Mouse (Mus musculus): ENCODE data around the gene Ptpn1.

Ptpn1 gene

GRCm38 (mm10) chr2:167953819-167954218 lies 22.0 kb downstream of the Ptpn1 start:
- Histone ChIP-seq H3K9me3 (ENCODE audit: low read length) (no peaks in the 10 kb centered on the region), H3K4me1 (replicated peaks; ENCODE audit: low read depth, low read length) (peaks cover 6% of the 10 kb centered on the region), H3K27me3 (ENCODE audit: insufficient read depth, low read length) (no peaks in the 10 kb centered on the region), H3K36me3 (ENCODE audit: insufficient read depth, low read length) (peaks cover 15% of the 10 kb centered on the region), H3K4me3 (replicated peaks; ENCODE audit: low read length) (no peak overlapping the region)
- TF ChIP-seq NANOG (IDR thresholded peaks at IDR 0.05; ENCODE audit: borderline replicate concordance, low read length) (no peak), CTCF (conservative IDR thresholded peaks at IDR 0.05; ENCODE audit: low read length) (no peak), POU5F1 (IDR thresholded peaks at IDR 0.05; ENCODE audit: borderline replicate concordance, low read length) (no peak)

- TF ChIP-seq POU5F1 (IDR thresholded peaks at IDR 0.05; ENCODE audit: borderline replicate concordance, low read length) (no peak), CTCF (conservative IDR thresholded peaks at IDR 0.05; ENCODE audit: low read length) (no peak), NANOG (IDR thresholded peaks at IDR 0.05; ENCODE audit: borderline replicate concordance, low read length) (no peak)
- Histone ChIP-seq H3K4me1 (replicated peaks; ENCODE audit: low read depth, low read length) (peaks cover under 1% of the 10 kb centered on the region; the same call in 1 of the 2 replicates), H3K4me3 (replicated peaks; ENCODE audit: low read length) (no peak overlapping the region), H3K27me3 (ENCODE audit: insufficient read depth, low read length) (no peaks in the 10 kb centered on the region), H3K36me3 (ENCODE audit: insufficient read depth, low read length) (peaks cover 17% of the 10 kb centered on the region), H3K9me3 (ENCODE audit: low read length) (no peaks in the 10 kb centered on the region)
Observed at GRCm38 (mm10) chr2:167954928-167955327, 23.1 kb downstream of the Ptpn1 start.

- no peaks in the 10 kb centered on the region for H3K9me3 ChIP-seq (ENCODE audit: low read length)
- TF ChIP-seq NANOG (IDR thresholded peaks at IDR 0.05; ENCODE audit: borderline replicate concordance, low read length) (no peak), POU5F1 (IDR thresholded peaks at IDR 0.05; ENCODE audit: borderline replicate concordance, low read length) (no peak), CTCF (conservative IDR thresholded peaks at IDR 0.05; ENCODE audit: low read length) (no peak)
- H3K4me3 ChIP-seq (replicated peaks; ENCODE audit: low read length), result no peak overlapping the region
- peaks cover 18% of the 10 kb centered on the region for H3K4me1 ChIP-seq (replicated peaks; ENCODE audit: low read depth, low read length)
- H3K27me3 ChIP-seq (ENCODE audit: insufficient read depth, low read length), result no peaks in the 10 kb centered on the region
- H3K36me3 ChIP-seq (ENCODE audit: insufficient read depth, low read length), result peaks cover 7% of the 10 kb centered on the region
Observed at GRCm38 (mm10) chr2:167957539-167957938, 25.7 kb downstream of the Ptpn1 start.

GRCm38 (mm10) chr2:167958082-167958788 lies 26.4 kb downstream of the Ptpn1 start:
- no peaks in the 10 kb centered on the region for H3K9me3 ChIP-seq (ENCODE audit: low read length)
- H3K27me3 ChIP-seq (ENCODE audit: insufficient read depth, low read length), result no peaks in the 10 kb centered on the region
- H3K36me3 ChIP-seq (ENCODE audit: insufficient read depth, low read length), result peaks cover 10% of the 10 kb centered on the region
- H3K4me1 ChIP-seq (replicated peaks; ENCODE audit: low read depth, low read length), result peaks cover 18% of the 10 kb centered on the region
- H3K4me3 ChIP-seq (replicated peaks; ENCODE audit: low read length), result no peak overlapping the region
- TF ChIP-seq CTCF (conservative IDR thresholded peaks at IDR 0.05; ENCODE audit: low read length) (no peak), NANOG (IDR thresholded peaks at IDR 0.05; ENCODE audit: borderline replicate concordance, low read length) (no peak), POU5F1 (IDR thresholded peaks at IDR 0.05; ENCODE audit: borderline replicate concordance, low read length) (no peak)

- Histone ChIP-seq H3K36me3 (ENCODE audit: insufficient read depth, low read length) (peaks cover 16% of the 10 kb centered on the region), H3K27me3 (ENCODE audit: insufficient read depth, low read length) (no peaks in the 10 kb centered on the region), H3K4me1 (replicated peaks; ENCODE audit: low read depth, low read length) (peaks cover 18% of the 10 kb centered on the region), H3K9me3 (ENCODE audit: low read length) (no peaks in the 10 kb centered on the region), H3K4me3 (replicated peaks; ENCODE audit: low read length) (no peak overlapping the region)
- TF ChIP-seq NANOG (IDR thresholded peaks at IDR 0.05; ENCODE audit: borderline replicate concordance, low read length) (no peak), POU5F1 (IDR thresholded peaks at IDR 0.05; ENCODE audit: borderline replicate concordance, low read length) (no peak), CTCF (conservative IDR thresholded peaks at IDR 0.05; ENCODE audit: low read length) (no peak)
Observed at GRCm38 (mm10) chr2:167958843-167959242, 27.0 kb downstream of the Ptpn1 start.

GRCm38 (mm10) chr2:167959384-167959911 lies 27.6 kb downstream of the Ptpn1 start:
- H3K4me1 ChIP-seq (replicated peaks; ENCODE audit: low read depth, low read length), result peaks cover 18% of the 10 kb centered on the region
- H3K36me3 ChIP-seq (ENCODE audit: insufficient read depth, low read length), result peaks cover 22% of the 10 kb centered on the region
- no peak for TF ChIP-seq POU5F1 (IDR thresholded peaks at IDR 0.05; ENCODE audit: borderline replicate concordance, low read length)
- TF ChIP-seq CTCF (conservative IDR thresholded peaks at IDR 0.05; ENCODE audit: low read length), result no peak
- TF ChIP-seq NANOG (IDR thresholded peaks at IDR 0.05; ENCODE audit: borderline replicate concordance, low read length), result no peak
- no peak overlapping the region for H3K4me3 ChIP-seq (replicated peaks; ENCODE audit: low read length)
- no peaks in the 10 kb centered on the region for H3K27me3 ChIP-seq (ENCODE audit: insufficient read depth, low read length)
- no peaks in the 10 kb centered on the region for H3K9me3 ChIP-seq (ENCODE audit: low read length)

- peaks cover 27% of the 10 kb centered on the region for H3K36me3 ChIP-seq (ENCODE audit: insufficient read depth, low read length)
- H3K27me3 ChIP-seq (ENCODE audit: insufficient read depth, low read length), result no peaks in the 10 kb centered on the region
- no peaks in the 10 kb centered on the region for H3K9me3 ChIP-seq (ENCODE audit: low read length)
- TF ChIP-seq POU5F1 (IDR thresholded peaks at IDR 0.05; ENCODE audit: borderline replicate concordance, low read length), result no peak
- no peak for TF ChIP-seq NANOG (IDR thresholded peaks at IDR 0.05; ENCODE audit: borderline replicate concordance, low read length)
- no peak for TF ChIP-seq CTCF (conservative IDR thresholded peaks at IDR 0.05; ENCODE audit: low read length)
- H3K4me1 ChIP-seq (replicated peaks; ENCODE audit: low read depth, low read length), result peaks cover 19% of the 10 kb centered on the region
- H3K4me3 ChIP-seq (replicated peaks; ENCODE audit: low read length), result no peak overlapping the region
Observed at GRCm38 (mm10) chr2:167959996-167960395, 28.1 kb downstream of the Ptpn1 start.

- peaks cover 33% of the 10 kb centered on the region for H3K36me3 ChIP-seq (ENCODE audit: insufficient read depth, low read length)
Observed at GRCm38 (mm10) chr2:167960584-167960983, 28.7 kb downstream of the Ptpn1 start.

More at GRCm38 (mm10) chr2:167960584-167960983, 28.7 kb downstream of the Ptpn1 start:
- Histone ChIP-seq H3K4me1 (replicated peaks; ENCODE audit: low read depth, low read length) (peaks cover 25% of the 10 kb centered on the region), H3K4me3 (replicated peaks; ENCODE audit: low read length) (no peak overlapping the region), H3K27me3 (ENCODE audit: insufficient read depth, low read length) (no peaks in the 10 kb centered on the region), H3K9me3 (ENCODE audit: low read length) (no peaks in the 10 kb centered on the region)
- TF ChIP-seq CTCF (conservative IDR thresholded peaks at IDR 0.05; ENCODE audit: low read length) (no peak), POU5F1 (IDR thresholded peaks at IDR 0.05; ENCODE audit: borderline replicate concordance, low read length) (no peak), NANOG (IDR thresholded peaks at IDR 0.05; ENCODE audit: borderline replicate concordance, low read length) (no peak)

Measured in E14TG2a.4 (cell line).